Comparison of ENCODE assay signal across 10 mouse cellular contexts in genomic region chr1:37985764-37986323, GRCm38 (mm10). TPM values are rescaled to one million over a fixed set of nuclear protein-coding genes. Genes with fewer than 3 reads are reported as not detected.
A peak's percentile ranks its signal among the peaks of the same experiment; 100 is the strongest.
DNase-seq lines count a peak whose midpoint lies in the region; ATAC-seq and TF ChIP-seq lines count a peak whose summit lies in the region.
"Had no signal": no experiment of that assay in that cellular context is flagged by ENCODE, and none has a peak within 500 bp of the region (broad histone marks: within the 10 kb centered on the region; RNA-seq: fewer than 3 reads in every experiment).

No protein-coding gene starts in this region.

- no peak overlapping the region for H3K4me3 ChIP-seq in left cerebral cortex, adult 2 months
- H3K4me3 ChIP-seq: megakaryocyte, embryonic 14.5 days had no signal

- intact Hi-C loops in left cerebral cortex, adult 2 months (cut with DNase I) = loop anchor here (1.0 kb wide), 1 partner anchor 83 kb away; no protein-coding TSS in a partner anchor

- in situ Hi-C loops in Patski (cut with MboI; ENCODE audit: low pct_unique_long_range_greater_than_20kb) = loop anchor here (5.0 to 25.0 kb wide), 2 partner anchors 94 to 299 kb away; partner anchors contain the start of genes Mitd1 and Mrpl30

- ATAC-seq in Patski = no peak
- peak; percentile 26; the same call in 1 of the 2 replicates for ATAC-seq in megakaryocyte-erythroid progenitor cell, adult 5-6 weeks (replicated peaks; ENCODE audit: low FRiP score, low TSS enrichment, poor library complexity, severe bottlenecking)

- H3K27me3 ChIP-seq in Patski = no peaks in the 10 kb centered on the region
- H3K27me3 ChIP-seq: megakaryocyte, embryonic 14.5 days had no signal

- DNase-seq in cerebellum, adult 11 months = peak; percentile 12
- no peak for DNase-seq in cerebellum, adult 9-11 months
- peak; percentile 24 to 30 for DNase-seq in left cerebral cortex, adult 2 months (ENCODE audit: extremely low spot score in 1 of 2, low spot score in 2 of 2)
- DNase-seq in left cerebral cortex, adult 8-10 months (ENCODE audit: low spot score in 2 of 2) = no peak
- no peak for DNase-seq in Patski (ENCODE audit: low read depth, low spot score)
- peak; percentile 9 for DNase-seq in forelimb bud, embryonic 11.5 days (ENCODE audit: low read depth, low spot score)
- no peak for DNase-seq in spleen, postnatal 36 days (ENCODE audit: low spot score in 2 of 2)

- H3K27ac ChIP-seq in left cerebral cortex, adult 2 months = no peak overlapping the region

- POLR2A ChIA-PET in Patski (lab: Charles Lee) = no interaction called here

- CTCF ChIA-PET in Patski (lab: Charles Lee) = interaction anchor here (0.8 to 1.2 kb wide), 3 partner anchors 18 to 95 kb away, joined by 3 read pairs; partner anchors contain the start of genes Mitd1 and Mrpl30

- peak; percentile 83 for TF ChIP-seq CTCF in left cerebral cortex, adult 2 months (IDR thresholded peaks at IDR 0.05)
- TF ChIP-seq CTCF in Patski (IDR thresholded peaks at IDR 0.05) = peak; percentile 89

RNA-seq across cellular contexts. Expression of gene Txndc9, which starts 11.8 kb away (rescaled TPM):
- total RNA-seq in left cerebral cortex, adult 2 months (2021) = 10 to 100 TPM; 52.7 to 65.9 TPM
- 10 to 100 TPM; 57.1 to 62.3 (median 61.7) TPM for total RNA-seq in left cerebral cortex, adult 8-10 months (2022)
- polyA plus RNA-seq in Patski (2021) = 86.1 TPM
- total RNA-seq in megakaryocyte-erythroid progenitor cell, adult 5-6 weeks (2014; fragmentation: Nextera tagmentation) = 38.6 and 57.8 TPM in 2 replicates
- total RNA-seq in megakaryocyte-erythroid progenitor cell, adult 5-6 weeks (2017) = 45.3 and 46.7 TPM in 2 replicates

RNA-seq across cellular contexts. Expression of gene Eif5b, which starts 12.0 kb away (rescaled TPM):
- 10 to 100 TPM; 37.6 to 46.2 TPM for total RNA-seq in left cerebral cortex, adult 2 months (2021)
- total RNA-seq in left cerebral cortex, adult 8-10 months (2022) = 10 to 100 TPM; 36.2 to 40.3 (median 37.5) TPM
- polyA plus RNA-seq in Patski (2021) = 82.7 TPM
- total RNA-seq in megakaryocyte-erythroid progenitor cell, adult 5-6 weeks (2014; fragmentation: Nextera tagmentation) = 70.2 and 75.0 TPM in 2 replicates
- 40.3 and 66.8 TPM in 2 replicates for total RNA-seq in megakaryocyte-erythroid progenitor cell, adult 5-6 weeks (2017)

RNA-seq across cellular contexts. Expression of gene Lyg1, which starts 28.3 kb away (rescaled TPM):
- not detected for total RNA-seq in left cerebral cortex, adult 2 months (2021)
- total RNA-seq in left cerebral cortex, adult 8-10 months (2022) = not detected
- polyA plus RNA-seq in Patski (2021) = not detected
- not detected in 2 replicates for total RNA-seq in megakaryocyte-erythroid progenitor cell, adult 5-6 weeks (2014; fragmentation: Nextera tagmentation)
- not detected in 2 replicates for total RNA-seq in megakaryocyte-erythroid progenitor cell, adult 5-6 weeks (2017)
- total RNA-seq: heart, adult 18-20 months had no signal

Comparison
In these comparisons a context has a peak if more than half of its experiments do, and no peak if none do; other contexts are left out.
1. DNase-seq: peak in cerebellum, adult 11 months (single experiment), left cerebral cortex, adult 2 months (2 of 2) and forelimb bud, embryonic 11.5 days (single experiment); none in cerebellum, adult 9-11 months (single experiment), left cerebral cortex, adult 8-10 months (0 of 2), Patski (single experiment) and spleen, postnatal 36 days (0 of 2).